Mouse (Mus musculus) small intestine, adult 2 months (tissue): ENCODE measurements around the gene Hormad2. TPM values are rescaled to one million over a fixed set of nuclear protein-coding genes. Genes with fewer than 3 reads are reported as not detected.

ENCODE experiments used
- H3K27ac ChIP-seq: fragments of 200-500 bp; 2 replicates; pipeline ENCODE4 v1.5.1; 2012; ENCODE audit warnings: low read depth, low read length, control low read depth, inconsistent platforms; ENCODE audit not compliant: insufficient read depth
- H3K27me3 ChIP-seq: fragments of 200-500 bp; 2 replicates; pipeline ENCODE4 v1.6.1; 2012; ENCODE audit warnings: mild to moderate bottlenecking, moderate library complexity, low read length, inconsistent platforms; ENCODE audit not compliant: control insufficient read depth, insufficient read depth
- H3K36me3 ChIP-seq: fragments of 200-500 bp; 2 replicates; pipeline ENCODE4 v1.6.1; 2012; ENCODE audit warnings: mild to moderate bottlenecking, low read length, control low read depth, inconsistent platforms; ENCODE audit not compliant: control insufficient read depth, insufficient read depth
- H3K4me1 ChIP-seq: fragments of 200-500 bp; 2 replicates; pipeline ENCODE4 v1.6.1; 2012; ENCODE audit warnings: low read length, inconsistent platforms, mixed read lengths; ENCODE audit not compliant: control insufficient read depth, insufficient read depth, insufficient read length
- H3K4me3 ChIP-seq: fragments of 200-500 bp; 2 replicates; pipeline ENCODE4 v1.5.1; 2012; ENCODE audit warnings: low read depth, mild to moderate bottlenecking, control low read depth, inconsistent platforms, low read length, moderate library complexity
- CTCF ChIP-seq: fragments of 200-500 bp; IDR thresholded peaks from 2 replicates; pipeline ENCODE4 v1.5.1; 2012; ENCODE audit warnings: low read depth, mild to moderate bottlenecking, control low read depth, inconsistent platforms, low read length, moderate library complexity, mixed read lengths; ENCODE audit not compliant: insufficient replicate concordance, insufficient read length; ENCODE audit errors: extremely low read depth
- POLR2A ChIP-seq: fragments of 200-500 bp; IDR thresholded peaks from 2 replicates; pipeline ENCODE4 v1.6.1; 2012; ENCODE audit warnings: low read depth, mild to moderate bottlenecking, control low read depth, inconsistent platforms, low read length, moderate library complexity
- WGBS: fragments of 180-500 bp; shearing (Covaris S2); methylation state at CpG from one replicate; pipeline ENCODE4 v1.1.7; 2018; 5-methylcytosine and 5-hydroxymethylcytosine counted together
- polyA plus RNA-seq: library from polyadenylated mRNA; depleted of rRNA; stranded (reverse); fragments of >200 nt; gene quantifications from 2 replicates; pipeline ENCODE4 v1.2.3, GENCODE M21; 2012

Hormad2 gene
- polyA plus RNA-seq, 1 experiment = not detected

DNA sequence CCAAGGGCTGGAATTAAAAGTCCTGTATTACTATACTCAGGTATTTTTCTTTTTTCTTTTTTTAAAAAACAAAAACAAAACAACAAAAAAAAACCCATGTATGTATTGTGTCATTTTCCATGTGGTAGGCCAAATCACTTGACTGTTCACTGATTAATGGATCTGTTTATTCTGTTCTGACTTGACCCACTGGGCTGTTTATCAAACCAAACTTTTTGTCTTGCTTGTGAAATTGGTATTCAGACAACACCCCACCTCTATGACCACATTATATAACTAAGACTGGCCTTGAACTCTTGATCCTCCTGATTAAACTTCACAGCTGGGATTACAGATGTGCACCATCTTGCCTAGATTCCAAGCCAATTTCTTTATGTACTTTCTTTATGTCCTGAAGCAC, 46.7 kb downstream of the Hormad2 start:
- TF ChIP-seq CTCF (no peak), POLR2A (no peak)
- Histone ChIP-seq H3K4me1 (no peaks in the 10 kb centered on the region), H3K36me3 (no peaks in the 10 kb centered on the region), H3K27me3 (no peaks in the 10 kb centered on the region), H3K27ac (no peak overlapping the region), H3K4me3 (no peak overlapping the region)

GRCm38 (mm10) chr11:4388018-4388417, 52.9 kb downstream of the Hormad2 start:
- no peak for TF ChIP-seq CTCF
- no peak for TF ChIP-seq POLR2A
- 33% methylated on average over 2 of the region's 2 CpGs for WGBS
- H3K36me3 ChIP-seq = no peaks in the 10 kb centered on the region
- no peak overlapping the region for H3K27ac ChIP-seq
- H3K27me3 ChIP-seq = no peaks in the 10 kb centered on the region
- no peaks in the 10 kb centered on the region for H3K4me1 ChIP-seq
- no peak overlapping the region for H3K4me3 ChIP-seq

GRCm38 (mm10) chr11:4382321-4382720, 58.6 kb downstream of the Hormad2 start:
- no peaks in the 10 kb centered on the region for H3K27me3 ChIP-seq
- TF ChIP-seq CTCF = no peak
- no peak for TF ChIP-seq POLR2A
- H3K4me3 ChIP-seq = no peak overlapping the region
- H3K27ac ChIP-seq = no peak overlapping the region
- no peaks in the 10 kb centered on the region for H3K36me3 ChIP-seq
- no peaks in the 10 kb centered on the region for H3K4me1 ChIP-seq
- whole genome bisulfite sequencing = 82% methylated on average over 7 of the region's 7 CpGs

- no peak overlapping the region for H3K27ac ChIP-seq
- WGBS = 61% methylated on average over 4 of the region's 4 CpGs
- H3K36me3 ChIP-seq = no peaks in the 10 kb centered on the region
- no peaks in the 10 kb centered on the region for H3K27me3 ChIP-seq
- H3K4me1 ChIP-seq = no peaks in the 10 kb centered on the region
- TF ChIP-seq CTCF = no peak
- TF ChIP-seq POLR2A = no peak
- H3K4me3 ChIP-seq = no peak overlapping the region
Observed at GRCm38 (mm10) chr11:4379857-4380256, 61.0 kb downstream of the Hormad2 start.

- Histone ChIP-seq H3K27ac (no peak overlapping the region), H3K36me3 (no peaks in the 10 kb centered on the region), H3K4me1 (no peaks in the 10 kb centered on the region), H3K27me3 (no peaks in the 10 kb centered on the region), H3K4me3 (no peak overlapping the region)
- no peak for TF ChIP-seq POLR2A
- TF ChIP-seq CTCF = no peak
- 68% methylated on average over 4 of the region's 4 CpGs for WGBS
Observed at GRCm38 (mm10) chr11:4366389-4366788, 74.5 kb downstream of the Hormad2 start.

GRCm38 (mm10) chr11:4355430-4355829, 85.5 kb downstream of the Hormad2 start:
- Histone ChIP-seq H3K27ac (no peak overlapping the region), H3K4me3 (no peak overlapping the region), H3K27me3 (no peaks in the 10 kb centered on the region), H3K36me3 (no peaks in the 10 kb centered on the region), H3K4me1 (peaks cover 5% of the 10 kb centered on the region; the same call in 1 of the 2 replicates)
- TF ChIP-seq CTCF (no peak), POLR2A (no peak)
- 23% methylated on average over 5 of the region's 5 CpGs for WGBS

DNA sequence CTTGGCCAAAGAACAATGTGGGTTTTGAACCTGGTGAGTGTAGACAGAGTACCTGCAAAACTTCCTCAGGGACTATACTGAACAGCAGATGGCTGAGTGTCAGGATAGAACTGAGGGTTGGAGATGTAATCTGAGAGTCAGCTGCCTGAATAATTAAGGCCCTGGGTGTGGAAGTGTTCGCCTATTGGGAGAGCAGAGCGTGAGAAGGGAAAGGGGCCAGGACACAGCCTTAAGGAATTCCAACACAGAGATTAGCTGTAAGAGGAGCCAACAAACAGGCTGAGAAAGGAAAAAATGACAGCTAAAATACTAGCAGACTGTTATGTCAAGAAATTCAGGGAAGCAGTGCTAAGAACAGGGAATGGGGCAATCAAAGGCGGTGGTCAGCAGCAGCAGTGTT, 88.3 kb downstream of the Hormad2 start:
- Histone ChIP-seq H3K4me3 (no peak overlapping the region), H3K4me1 (peaks cover 5% of the 10 kb centered on the region; the same call in 1 of the 2 replicates)
- 54% methylated on average over 3 of the region's 3 CpGs for WGBS

GRCm38 (mm10) chr11:4343926-4344325, 97.0 kb downstream of the Hormad2 start:
- no peak for TF ChIP-seq POLR2A
- no peak for TF ChIP-seq CTCF
- WGBS = 65% methylated on average over 4 of the region's 4 CpGs
- no peak overlapping the region for H3K27ac ChIP-seq
- no peaks in the 10 kb centered on the region for H3K36me3 ChIP-seq
- no peak overlapping the region for H3K4me3 ChIP-seq
- H3K27me3 ChIP-seq = no peaks in the 10 kb centered on the region
- H3K4me1 ChIP-seq = 0 out of 2 replicates have a peak, but pooled peaks cover 2% of the 10 kb centered on the region

More for the DNA sequence above, 88.3 kb downstream of the Hormad2 start:
- Histone ChIP-seq H3K27ac (no peak overlapping the region), H3K27me3 (no peaks in the 10 kb centered on the region), H3K36me3 (no peaks in the 10 kb centered on the region)
- TF ChIP-seq CTCF (no peak), POLR2A (no peak)
